Mouse (Mus musculus): ENCODE measurements at regions not wholly inside any gene's neighbourhood (a gene's known extent, or its start where the extent isn't known, plus 50 kb on each side); places are given as distances from the start of the nearest gene placed in this dataset.

DNA sequence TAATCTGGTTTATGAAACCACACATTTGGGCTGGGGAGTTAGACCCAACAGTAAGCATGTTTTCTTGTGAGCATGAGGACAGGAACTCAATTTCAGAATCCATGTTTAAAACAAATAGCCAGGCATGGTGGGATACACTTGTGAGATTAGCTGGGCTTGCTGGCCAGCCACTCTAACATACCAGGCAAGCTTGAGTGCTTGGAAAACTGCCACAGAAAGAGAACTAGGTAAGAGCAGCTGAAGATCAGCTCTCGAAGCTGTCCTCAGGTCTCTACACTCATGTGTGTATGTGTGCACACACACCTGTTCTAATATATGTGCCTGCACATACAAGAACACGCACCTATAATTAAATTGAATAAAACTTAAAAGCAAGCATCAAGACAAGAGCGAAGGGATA, 112.2 kb upstream of the Zc3h12c start:
- DNase-seq (ENCODE audit: extremely low spot score, low spot score), result no peak
- 92% methylated on average over 3 of the region's 3 CpGs for WGBS
- Histone ChIP-seq H3K4me3 (no peak overlapping the region), H3K27ac (no peak overlapping the region), H3K36me3 (replicated peaks) (no peaks in the 10 kb centered on the region), H3K27me3 (ENCODE audit: poor library complexity, severe bottlenecking) (no peaks in the 10 kb centered on the region), H3K4me1 (peaks cover 29% of the 10 kb centered on the region), H3K9me3 (no peaks in the 10 kb centered on the region)

DNA sequence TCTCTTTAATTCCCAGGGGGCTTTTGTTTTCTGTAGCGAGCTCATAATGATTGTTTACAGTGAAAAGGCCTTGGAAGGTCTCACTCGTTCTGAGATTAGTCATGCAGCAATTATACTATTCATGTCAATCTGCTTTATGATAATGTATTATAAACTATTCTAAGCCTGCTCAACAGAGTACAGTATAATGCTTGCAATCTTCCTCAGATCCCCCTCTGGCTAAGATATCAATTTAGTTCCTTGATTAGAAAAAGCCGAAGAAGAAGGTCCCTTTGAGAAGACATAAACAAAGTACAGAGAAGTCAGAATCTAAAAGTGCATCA, 110.3 kb upstream of the Zc3h12c start:
- H3K27ac ChIP-seq, result peak overlapping the region; percentile 71; the same call in 1 of the 2 replicates
- H3K4me3 ChIP-seq, result no peak overlapping the region
- H3K9me3 ChIP-seq, result no peaks in the 10 kb centered on the region
- DNase-seq (ENCODE audit: extremely low spot score, low spot score), result no peak
- peaks cover 26% of the 10 kb centered on the region for H3K4me1 ChIP-seq
- 47% methylated on average over 3 of the region's 3 CpGs for WGBS
- no peaks in the 10 kb centered on the region for H3K27me3 ChIP-seq (ENCODE audit: poor library complexity, severe bottlenecking)
- H3K36me3 ChIP-seq (replicated peaks), result no peaks in the 10 kb centered on the region

DNA sequence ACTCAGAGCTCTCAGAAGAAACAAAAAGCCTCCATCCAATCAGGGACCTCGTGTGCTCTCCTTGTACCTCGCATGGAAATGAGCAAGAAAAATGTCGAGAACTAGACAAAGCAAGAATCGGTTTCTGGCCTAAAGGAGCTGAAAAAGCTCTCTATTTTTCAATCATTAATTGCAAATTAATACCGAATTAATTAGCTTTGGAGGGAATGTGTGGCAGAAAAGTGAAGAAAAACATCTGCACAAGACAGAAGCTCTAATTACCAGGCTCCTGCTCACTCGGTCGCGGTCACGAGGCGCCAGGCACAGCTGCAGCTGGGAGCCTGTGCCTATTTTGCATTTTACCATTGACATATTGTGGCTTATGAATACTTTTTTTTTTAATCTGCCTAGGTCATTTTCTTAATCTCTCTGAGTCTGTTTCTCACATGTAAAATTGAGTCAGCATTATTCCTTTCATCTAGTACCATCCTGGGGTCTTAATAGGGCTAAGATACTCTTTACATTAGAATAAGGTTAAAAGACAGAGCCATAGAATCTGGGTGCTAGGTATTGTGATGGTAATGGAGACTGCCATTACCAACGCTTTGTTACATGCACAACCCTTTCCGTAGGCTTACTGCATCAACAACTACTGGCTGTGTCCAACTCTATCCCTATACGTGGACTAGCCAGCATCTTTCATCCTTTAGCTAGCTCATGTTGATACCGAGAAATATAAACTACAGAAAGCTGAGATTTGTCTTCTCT, 109.8 kb upstream of the Zc3h12c start:
- peak overlapping the region; percentile 71; the same call in 1 of the 2 replicates for H3K27ac ChIP-seq
- peaks cover 21% of the 10 kb centered on the region for H3K4me1 ChIP-seq
- no peaks in the 10 kb centered on the region for H3K27me3 ChIP-seq (ENCODE audit: poor library complexity, severe bottlenecking)
- no peaks in the 10 kb centered on the region for H3K9me3 ChIP-seq
- H3K4me3 ChIP-seq, result no peak overlapping the region
- 33% methylated on average over 14 of the region's 14 CpGs for WGBS
- DNase-seq (ENCODE audit: extremely low spot score, low spot score), result no peak
- no peaks in the 10 kb centered on the region for H3K36me3 ChIP-seq (replicated peaks)

DNA sequence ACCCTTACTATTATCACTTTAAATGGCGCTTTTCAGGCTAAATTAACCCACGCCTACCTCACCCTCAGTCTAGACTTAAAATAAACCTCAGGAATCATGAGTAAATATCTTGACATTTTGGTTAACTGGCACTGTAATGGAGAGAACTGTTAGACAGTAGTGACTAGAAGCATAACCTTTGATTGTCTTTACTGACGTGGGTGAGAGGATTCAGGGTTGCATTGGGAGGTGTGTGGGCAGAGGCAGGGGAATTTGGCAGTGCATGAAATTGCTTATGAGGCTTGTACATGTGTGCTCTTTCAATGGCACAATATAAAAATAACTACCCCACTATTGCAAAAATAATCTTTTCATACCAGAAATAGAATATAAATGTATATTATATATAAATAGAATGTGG, 105.6 kb upstream of the Zc3h12c start:
- peaks cover 20% of the 10 kb centered on the region for H3K4me1 ChIP-seq
- H3K4me3 ChIP-seq, result no peak overlapping the region
- 92% methylated on average over 3 of the region's 3 CpGs for WGBS
- H3K27me3 ChIP-seq (ENCODE audit: poor library complexity, severe bottlenecking), result no peaks in the 10 kb centered on the region
- no peak overlapping the region for H3K27ac ChIP-seq
- no peaks in the 10 kb centered on the region for H3K9me3 ChIP-seq
- H3K36me3 ChIP-seq (replicated peaks), result no peaks in the 10 kb centered on the region
- DNase-seq (ENCODE audit: extremely low spot score, low spot score), result no peak

DNA sequence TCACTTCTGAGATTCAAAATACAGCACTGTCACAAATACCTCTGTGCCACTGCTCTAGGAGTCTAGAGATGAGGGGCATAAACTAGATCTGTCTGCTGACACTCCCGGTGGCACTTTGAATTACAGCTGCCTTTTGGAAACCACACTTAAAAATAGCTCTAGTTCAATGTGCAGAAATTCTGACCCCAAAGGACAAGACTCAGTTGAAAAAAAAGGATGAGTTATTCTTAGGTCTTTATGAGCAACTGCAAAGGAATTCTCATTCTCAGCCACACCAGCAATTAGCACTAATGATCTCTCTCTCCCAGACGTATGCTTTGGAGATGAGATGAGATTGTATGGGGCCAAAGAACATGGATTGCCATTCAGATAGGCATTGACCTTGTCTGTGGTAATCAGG, 104.3 kb upstream of the Zc3h12c start:
- Histone ChIP-seq H3K36me3 (replicated peaks) (no peaks in the 10 kb centered on the region), H3K4me1 (peaks cover 6% of the 10 kb centered on the region), H3K27me3 (ENCODE audit: poor library complexity, severe bottlenecking) (no peaks in the 10 kb centered on the region), H3K9me3 (no peaks in the 10 kb centered on the region), H3K4me3 (no peak overlapping the region), H3K27ac (no peak overlapping the region)
- 80% methylated on average over 2 of the region's 2 CpGs for WGBS
- no peak for DNase-seq (ENCODE audit: extremely low spot score, low spot score)

DNA sequence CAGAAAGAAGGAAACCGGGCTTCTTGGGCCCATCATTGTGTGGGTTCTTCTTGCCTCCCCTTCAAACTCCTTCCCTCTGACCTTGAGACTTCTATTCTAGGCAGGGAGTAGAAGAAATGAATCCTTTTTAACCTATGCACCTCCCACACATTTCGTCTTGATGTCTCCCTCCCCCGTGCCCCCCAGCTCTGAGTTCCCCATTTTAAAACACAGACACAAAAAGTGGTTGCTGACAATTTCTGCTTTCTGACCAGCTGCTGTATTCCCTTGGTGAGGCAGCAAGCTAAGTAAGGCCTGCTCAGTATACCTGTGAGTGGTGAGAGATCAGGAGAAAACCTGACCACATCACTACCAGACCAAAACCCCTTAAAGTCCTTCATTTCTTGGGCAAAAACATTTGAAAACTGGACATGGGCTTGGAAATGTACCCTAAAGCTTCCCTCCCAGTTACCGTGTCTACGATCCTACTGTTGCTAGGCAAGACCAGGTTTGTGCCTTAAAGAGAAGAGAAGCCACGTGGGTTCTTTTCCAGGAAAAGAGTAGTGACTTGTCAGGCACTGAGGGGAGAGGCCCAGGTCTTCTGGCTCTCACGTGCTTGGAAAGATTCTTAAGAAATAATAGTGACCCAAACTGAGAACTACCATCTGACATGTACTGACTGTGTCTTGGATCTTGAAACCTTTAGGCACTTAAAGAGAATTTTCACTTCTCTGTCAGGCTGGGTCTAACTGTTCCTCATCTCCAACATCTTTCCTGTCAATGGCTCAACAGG, 103.2 kb upstream of the Zc3h12c start:
- DNase-seq (ENCODE audit: extremely low spot score, low spot score), result no peak
- H3K4me1 ChIP-seq, result no peaks in the 10 kb centered on the region
- no peak overlapping the region for H3K4me3 ChIP-seq
- H3K36me3 ChIP-seq (replicated peaks), result no peaks in the 10 kb centered on the region
- no peak overlapping the region for H3K27ac ChIP-seq
- H3K9me3 ChIP-seq, result no peaks in the 10 kb centered on the region
- 89% methylated on average over 7 of the region's 7 CpGs for WGBS
- no peaks in the 10 kb centered on the region for H3K27me3 ChIP-seq (ENCODE audit: poor library complexity, severe bottlenecking)

DNA sequence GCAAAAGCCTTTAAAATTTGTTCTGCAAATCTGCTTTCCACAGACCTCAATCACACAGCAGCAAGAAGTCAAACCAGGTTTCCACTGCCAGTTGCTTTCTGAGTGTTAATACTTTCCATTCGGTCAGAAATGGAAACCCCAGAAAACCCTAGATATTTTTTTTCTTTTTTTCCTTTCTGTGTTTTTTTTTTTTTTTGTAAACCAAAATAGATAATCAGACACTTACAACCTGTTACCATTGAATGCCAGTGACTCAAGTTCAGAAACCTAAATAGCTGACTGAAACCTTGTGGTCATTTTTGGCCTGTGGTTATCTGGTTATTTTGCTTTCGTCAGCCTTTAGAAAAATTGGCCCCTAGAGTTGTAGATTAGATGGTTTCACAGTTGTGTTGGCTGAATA, 93.2 kb upstream of the Zc3h12c start:
- no peak overlapping the region for H3K4me3 ChIP-seq
- H3K27ac ChIP-seq, result no peak overlapping the region
- H3K4me1 ChIP-seq, result no peaks in the 10 kb centered on the region
- no peaks in the 10 kb centered on the region for H3K36me3 ChIP-seq (replicated peaks)
- H3K27me3 ChIP-seq (ENCODE audit: poor library complexity, severe bottlenecking), result no peaks in the 10 kb centered on the region
- DNase-seq (ENCODE audit: extremely low spot score, low spot score), result no peak
- 91% methylated on average over 2 of the region's 2 CpGs for WGBS
- H3K9me3 ChIP-seq, result no peaks in the 10 kb centered on the region

DNA sequence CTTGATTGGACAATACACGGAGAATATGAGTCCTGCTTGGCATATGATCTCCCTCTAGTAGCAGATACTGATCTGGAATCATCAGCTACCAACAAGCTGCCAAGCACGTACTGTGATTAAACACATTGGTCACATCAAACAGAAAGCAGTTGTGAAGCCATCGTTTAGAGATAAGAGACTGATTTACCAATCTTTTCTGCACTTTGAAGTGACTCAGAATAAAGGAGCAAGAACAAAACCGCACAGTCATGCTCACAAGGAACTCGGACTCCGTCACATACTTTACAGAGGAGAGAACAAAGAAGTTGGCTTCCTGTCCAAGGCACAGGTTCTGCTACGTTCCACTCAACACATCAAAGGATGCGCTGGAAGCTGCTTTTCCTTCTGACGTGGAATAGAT, 91.1 kb upstream of the Zc3h12c start:
- H3K27me3 ChIP-seq (ENCODE audit: poor library complexity, severe bottlenecking), result no peaks in the 10 kb centered on the region
- no peaks in the 10 kb centered on the region for H3K4me1 ChIP-seq
- H3K4me3 ChIP-seq, result no peak overlapping the region
- WGBS, result 82% methylated on average over 9 of the region's 9 CpGs
- no peak for DNase-seq (ENCODE audit: extremely low spot score, low spot score)
- H3K36me3 ChIP-seq (replicated peaks), result no peaks in the 10 kb centered on the region
- no peak overlapping the region for H3K27ac ChIP-seq
- H3K9me3 ChIP-seq, result no peaks in the 10 kb centered on the region

DNA sequence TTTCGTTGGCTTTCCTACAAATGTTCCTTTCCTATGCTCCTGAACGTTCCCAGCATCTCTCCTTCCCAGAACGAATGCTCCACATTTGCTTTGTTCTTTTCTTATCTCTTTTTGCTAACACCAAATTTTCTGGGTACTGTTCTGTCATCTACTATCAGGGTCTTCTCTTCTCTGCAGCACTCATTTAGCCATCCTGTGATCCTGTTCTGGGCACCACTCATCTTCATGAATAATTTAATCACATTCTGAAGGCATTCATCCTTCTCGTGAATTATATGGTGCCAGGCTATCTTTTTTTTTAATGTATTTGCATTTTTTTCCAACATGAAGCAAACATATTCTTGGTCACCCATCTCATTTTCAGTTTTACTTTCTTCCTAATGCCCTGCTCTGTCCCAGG, 87.3 kb upstream of the Zc3h12c start:
- 85% methylated on average over 4 of the region's 4 CpGs for WGBS
- Histone ChIP-seq H3K36me3 (replicated peaks) (no peaks in the 10 kb centered on the region), H3K9me3 (no peaks in the 10 kb centered on the region), H3K4me1 (no peaks in the 10 kb centered on the region), H3K4me3 (no peak overlapping the region), H3K27me3 (ENCODE audit: poor library complexity, severe bottlenecking) (no peaks in the 10 kb centered on the region), H3K27ac (no peak overlapping the region)
- DNase-seq (ENCODE audit: extremely low spot score, low spot score), result no peak

DNA sequence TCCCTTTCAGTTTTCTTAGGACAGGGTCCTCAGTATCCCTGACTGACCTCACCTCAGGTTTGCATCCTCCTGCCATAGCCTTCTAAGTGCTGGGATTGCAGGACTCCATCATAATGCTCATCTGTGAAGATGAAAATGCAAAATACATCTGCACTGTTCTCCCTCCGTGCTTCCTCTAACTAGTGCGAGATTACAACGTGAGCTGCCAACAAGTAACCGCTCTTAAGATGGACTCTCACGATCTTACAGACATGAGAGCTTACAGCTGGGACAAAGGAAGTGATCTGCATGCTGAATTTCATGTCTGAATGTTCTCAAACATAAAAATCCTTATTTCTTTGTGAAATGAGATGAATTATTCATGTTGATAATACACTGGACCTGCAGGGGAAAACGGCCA, 86.1 kb upstream of the Zc3h12c start:
- no peak overlapping the region for H3K27ac ChIP-seq
- WGBS, result 90% methylated on average over 6 of the region's 6 CpGs
- H3K36me3 ChIP-seq (replicated peaks), result no peaks in the 10 kb centered on the region
- H3K4me1 ChIP-seq, result no peaks in the 10 kb centered on the region
- H3K9me3 ChIP-seq, result no peaks in the 10 kb centered on the region
- H3K4me3 ChIP-seq, result no peak overlapping the region
- no peak for DNase-seq (ENCODE audit: extremely low spot score, low spot score)
- H3K27me3 ChIP-seq (ENCODE audit: poor library complexity, severe bottlenecking), result no peaks in the 10 kb centered on the region

DNA sequence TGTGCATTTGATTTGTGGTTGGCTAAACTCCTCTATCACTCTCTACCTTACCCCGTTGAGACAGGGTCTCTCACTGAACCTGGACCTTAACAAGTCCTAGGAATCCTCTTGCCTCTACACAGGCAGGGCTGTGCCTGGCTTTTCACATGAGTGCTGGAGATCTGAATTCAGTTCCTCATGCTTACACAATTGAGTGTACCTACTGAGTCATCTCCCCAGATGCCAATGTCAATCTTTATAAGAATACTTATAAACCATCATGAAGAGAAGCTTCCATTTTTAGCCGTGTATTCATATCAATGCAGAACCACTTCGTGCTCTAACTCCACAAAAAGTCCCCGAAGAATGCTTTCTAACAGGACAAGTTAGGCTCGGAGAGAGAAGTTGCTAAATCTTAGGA, 83.1 kb upstream of the Zc3h12c start:
- Histone ChIP-seq H3K4me1 (no peaks in the 10 kb centered on the region), H3K27ac (no peak overlapping the region), H3K36me3 (replicated peaks) (no peaks in the 10 kb centered on the region), H3K4me3 (no peak overlapping the region), H3K27me3 (ENCODE audit: poor library complexity, severe bottlenecking) (no peaks in the 10 kb centered on the region), H3K9me3 (no peaks in the 10 kb centered on the region)
- DNase-seq (ENCODE audit: extremely low spot score, low spot score), result no peak
- WGBS, result 84% methylated on average over 5 of the region's 5 CpGs

DNA sequence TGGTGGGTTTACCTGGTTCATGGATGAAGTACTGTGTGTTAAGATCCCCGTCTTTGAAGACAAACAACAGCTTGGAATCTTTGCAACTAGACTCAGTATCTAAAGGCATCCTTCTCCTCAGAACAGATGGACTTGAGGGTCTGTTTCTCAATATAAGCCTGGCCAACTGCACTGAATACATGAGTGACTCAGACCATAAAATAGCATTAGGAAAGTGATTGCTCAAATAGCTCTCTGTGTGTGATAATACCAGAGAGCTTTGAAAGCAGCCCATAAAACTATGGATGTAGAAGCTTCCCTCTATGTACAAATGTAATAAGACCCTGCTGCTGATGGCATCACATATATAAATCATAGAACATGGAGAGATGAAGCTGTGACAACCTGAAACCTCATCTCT, 78.3 kb upstream of the Zc3h12c start:
- no peak for DNase-seq (ENCODE audit: extremely low spot score, low spot score)
- Histone ChIP-seq H3K4me1 (no peaks in the 10 kb centered on the region), H3K36me3 (replicated peaks) (no peaks in the 10 kb centered on the region), H3K9me3 (no peaks in the 10 kb centered on the region), H3K27ac (no peak overlapping the region), H3K27me3 (ENCODE audit: poor library complexity, severe bottlenecking) (no peaks in the 10 kb centered on the region), H3K4me3 (no peak overlapping the region)
- 94% methylated on average over 1 of the region's 1 CpGs for WGBS

DNA sequence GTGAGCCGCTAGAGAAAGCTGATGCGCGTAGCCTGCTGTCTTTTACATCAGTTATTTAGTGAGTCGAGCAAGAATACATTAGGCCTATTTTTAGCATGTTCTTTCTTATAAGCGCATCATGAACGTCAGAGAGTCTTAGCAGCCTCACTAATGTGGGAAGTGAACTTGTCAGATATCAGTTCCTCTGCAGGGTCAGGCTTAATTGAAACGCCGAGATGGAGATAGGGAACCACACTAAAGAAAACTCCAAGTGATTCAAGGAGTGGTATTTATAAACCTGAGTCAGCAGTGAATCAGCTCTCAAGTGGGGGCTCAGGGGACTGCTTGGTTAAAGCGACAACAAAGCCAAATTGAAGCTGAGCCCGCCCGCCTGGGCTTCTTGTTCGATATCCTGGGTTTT, 75.7 kb upstream of the Zc3h12c start:
- Histone ChIP-seq H3K9me3 (no peaks in the 10 kb centered on the region), H3K27ac (no peak overlapping the region), H3K27me3 (ENCODE audit: poor library complexity, severe bottlenecking) (no peaks in the 10 kb centered on the region), H3K4me1 (no peaks in the 10 kb centered on the region), H3K4me3 (no peak overlapping the region), H3K36me3 (replicated peaks) (no peaks in the 10 kb centered on the region)
- 88% methylated on average over 12 of the region's 12 CpGs for WGBS
- no peak for DNase-seq (ENCODE audit: extremely low spot score, low spot score)

Data from forebrain, embryonic 10.5 days (tissue).